Mouse (Mus musculus) left cerebral cortex, postnatal 14 days (tissue): ENCODE measurements at regions not wholly inside any gene's neighbourhood (a gene's known extent, or its start where the extent isn't known, plus 50 kb on each side); places are given as distances from the start of the nearest gene placed in this dataset.
"Not testable (repeated sequence)": the region's sequence is repeated elsewhere in the genome, so short reads cannot be mapped to it uniquely, and the experiment has no call there.

Experiments used
- DNase-seq, 2 experiments: peaks; one replicate each; pipeline ENCODE4 v3.0.0; 2021 to 2022; ENCODE audit warnings: low spot score in 2 of 2, mixed read lengths in 1 of 2
- intact Hi-C: fragments of 180-260 bp; cut with DNase I; formaldehyde crosslinking; loops from one replicate; pipeline ENCODE4 v1.15.1; 2025

- intact Hi-C loops, result no loop called here
- DNase-seq, result no peak
Observed at GRCm38 (mm10) chr7:73688451-73688850, 51.7 kb upstream of the Fam174b start.

DNA sequence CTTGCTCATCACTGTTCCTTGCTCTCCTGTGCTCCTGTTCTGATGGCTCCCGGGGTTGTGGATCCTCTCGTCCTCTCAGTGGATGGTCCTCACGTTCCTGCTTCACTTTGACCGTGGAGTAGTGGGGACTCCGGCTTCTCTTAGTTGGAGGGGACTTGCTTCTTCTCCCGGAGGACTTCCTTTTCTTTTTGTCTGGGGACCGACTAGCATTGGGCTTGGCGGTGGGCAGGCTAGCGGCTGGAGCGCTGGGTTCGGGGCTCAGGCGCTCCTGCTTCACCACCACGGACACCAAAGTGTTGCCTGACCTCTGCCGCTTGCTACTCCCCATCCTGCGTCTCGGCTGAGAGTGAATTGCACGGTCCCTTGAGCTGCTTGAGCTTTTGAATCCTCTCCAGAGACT lies 53.9 kb upstream of the Fam174b start:
- intact Hi-C loops, DNase-seq: not testable (repeated sequence)

DNA sequence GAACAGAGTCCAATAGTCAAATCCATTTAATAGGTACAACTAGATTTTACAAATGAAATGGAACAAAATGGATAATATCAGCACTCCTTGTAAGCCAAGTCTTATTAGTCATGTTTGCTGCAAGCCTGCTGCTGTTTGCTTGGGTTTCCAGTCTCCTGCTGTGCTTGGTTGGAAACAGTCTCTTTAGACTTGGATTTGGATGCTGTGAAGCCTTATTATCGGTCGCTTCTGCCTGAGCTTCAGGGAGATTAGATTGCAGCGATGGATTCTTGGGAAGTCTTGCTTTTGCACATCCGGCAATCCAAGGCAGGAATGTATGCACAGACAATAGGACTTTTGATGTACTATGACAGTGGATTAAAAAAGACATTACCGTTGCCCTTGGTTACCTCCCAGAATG lies 57.3 kb upstream of the Fam174b start:
- DNase-seq, result no peak
- intact Hi-C loops, result no loop called here

DNA sequence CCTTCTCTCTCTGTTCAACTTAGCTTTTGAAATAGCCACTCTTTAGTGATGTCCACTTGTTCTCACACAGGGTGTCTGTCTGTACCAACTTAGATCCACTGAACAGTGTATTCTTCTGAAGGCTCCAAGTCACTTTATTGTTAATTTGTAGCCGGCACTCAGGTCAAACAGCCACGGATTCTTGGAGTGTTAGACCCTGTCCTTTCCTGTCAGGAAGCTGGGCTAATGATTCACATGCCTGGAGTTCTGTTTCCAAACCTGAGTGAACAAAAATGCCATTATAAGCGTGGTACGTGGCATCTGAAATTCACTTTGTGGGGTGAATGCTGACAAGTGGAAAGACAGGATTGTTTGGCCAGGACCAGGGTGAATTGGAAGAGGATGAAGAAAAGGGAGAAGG lies 69.5 kb upstream of the Fam174b start:
- intact Hi-C loops, result no loop called here
- no peak for DNase-seq

- intact Hi-C loops, result no loop called here
- no peak for DNase-seq
Observed at GRCm38 (mm10) chr7:73668791-73669190, 71.3 kb upstream of the Fam174b start.

DNA sequence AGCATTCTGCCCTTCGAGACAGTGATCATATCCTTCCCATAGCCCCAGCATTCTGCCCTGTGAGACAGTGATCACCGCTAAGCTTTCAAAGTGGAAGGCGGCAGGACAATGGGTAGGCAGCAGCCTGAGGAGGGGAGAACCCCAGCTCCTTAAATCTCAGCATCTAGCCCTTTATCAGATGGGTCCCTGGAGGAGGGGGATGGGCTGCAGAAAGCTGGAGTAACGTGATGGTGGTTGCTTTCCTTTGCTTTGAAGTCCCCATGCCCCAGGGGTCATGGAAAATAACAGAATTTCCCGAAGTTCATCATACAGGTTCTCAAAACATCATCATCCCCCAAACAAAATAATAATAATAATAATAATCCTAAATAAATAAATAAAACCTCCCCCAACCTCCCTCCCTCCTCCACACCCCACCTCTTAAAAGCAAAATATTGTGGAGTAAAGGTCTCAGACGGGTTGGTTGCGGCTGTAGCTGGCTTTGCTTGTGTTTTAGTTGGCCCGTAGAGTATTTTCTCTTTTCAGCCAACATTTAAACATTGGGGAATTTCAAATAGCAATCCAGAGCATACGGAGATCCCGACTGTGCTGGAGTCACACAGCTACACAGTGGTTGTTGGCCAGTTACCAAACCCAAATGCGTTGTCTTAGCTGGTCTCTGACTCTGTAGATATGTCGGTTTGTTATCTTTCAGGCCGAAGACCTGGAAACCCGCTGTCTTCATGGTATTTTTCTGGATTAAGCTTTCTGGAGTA lies 73.0 kb upstream of the Fam174b start:
- no peak for DNase-seq
- intact Hi-C loops, result no loop called here

DNA sequence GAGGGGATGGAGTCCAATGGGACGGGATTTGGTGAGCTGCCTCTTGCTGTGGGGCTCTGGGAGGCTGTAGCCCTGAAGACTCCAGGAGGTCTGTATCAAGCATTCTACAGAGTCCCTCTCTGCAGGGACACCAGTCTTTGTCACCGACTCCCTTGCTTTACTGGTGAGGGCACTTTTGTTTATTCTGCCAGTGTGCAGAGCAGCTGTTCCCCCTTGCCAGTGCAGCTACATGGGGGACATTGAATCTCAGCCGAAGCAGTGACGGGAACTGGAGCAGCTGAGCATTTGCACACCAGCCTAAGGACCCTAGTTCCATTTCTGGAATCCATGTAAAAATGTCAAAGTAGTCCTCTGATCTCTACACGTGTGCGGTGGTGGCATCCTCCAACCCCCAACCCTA lies 75.1 kb upstream of the Fam174b start:
- DNase-seq, result no peak

GRCm38 (mm10) chr7:73662536-73662935 lies 77.6 kb upstream of the Fam174b start:
- intact Hi-C loops, result no loop called here
- no peak for DNase-seq

More for the DNA sequence above, 75.1 kb upstream of the Fam174b start:
- intact Hi-C loops, result no loop called here

GRCm38 (mm10) chr7:73661901-73662300 lies 78.2 kb upstream of the Fam174b start:
- DNase-seq, result no peak
- intact Hi-C loops, result no loop called here

DNA sequence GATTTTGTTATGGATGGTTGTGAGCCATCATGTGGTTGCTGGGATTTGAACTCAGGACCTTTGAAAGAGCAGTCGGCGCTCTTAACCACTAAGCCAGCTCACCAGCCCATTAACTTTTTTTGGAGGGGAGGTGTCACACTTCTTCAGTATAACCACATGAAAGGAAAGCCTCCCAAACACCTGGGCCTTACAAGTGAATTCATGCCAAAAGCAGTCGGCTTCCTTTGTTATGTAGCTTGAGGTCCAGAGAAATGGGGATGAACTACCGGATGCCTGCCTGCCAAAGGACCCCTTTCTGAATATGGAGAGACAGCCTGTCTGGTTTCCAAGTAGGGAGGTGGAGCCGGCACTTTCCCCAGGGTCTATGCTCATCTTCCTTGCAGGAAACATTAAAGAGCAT lies 80.6 kb upstream of the Fam174b start:
- no peak for DNase-seq
- intact Hi-C loops, result loop anchor here (5.0 to 10.0 kb wide), 5 partner anchors 78 to 355 kb away; partner anchors contain the start of gene St8sia2

- DNase-seq, result no peak
- intact Hi-C loops, result loop anchor here (5.0 to 10.0 kb wide), 5 partner anchors 80 to 358 kb away; partner anchors contain the start of gene St8sia2
Observed at GRCm38 (mm10) chr7:73657283-73657682, 82.8 kb upstream of the Fam174b start.

DNA sequence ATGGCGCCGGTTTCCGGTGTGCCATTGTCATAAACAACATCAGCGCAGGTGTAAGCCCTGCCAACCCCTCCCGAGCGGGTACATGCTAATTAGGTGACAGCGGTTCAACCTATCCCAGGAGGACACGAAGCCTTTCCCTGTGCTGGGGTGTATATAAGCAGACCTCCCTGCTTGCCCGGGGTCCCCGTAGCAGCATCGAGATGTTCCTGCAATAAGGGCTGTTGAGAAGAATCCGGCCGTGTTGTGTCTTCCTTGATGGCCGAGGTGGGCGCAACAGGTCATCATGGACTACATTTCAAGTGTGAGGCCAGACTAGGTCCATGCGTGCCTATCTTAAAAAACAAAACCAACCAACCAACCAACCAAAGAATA lies 83.7 kb upstream of the Fam174b start:
- not testable (repeated sequence) for DNase-seq
- intact Hi-C loops, result loop anchor here (5.0 to 10.0 kb wide), 5 partner anchors 81 to 358 kb away; partner anchors contain the start of gene St8sia2

DNA sequence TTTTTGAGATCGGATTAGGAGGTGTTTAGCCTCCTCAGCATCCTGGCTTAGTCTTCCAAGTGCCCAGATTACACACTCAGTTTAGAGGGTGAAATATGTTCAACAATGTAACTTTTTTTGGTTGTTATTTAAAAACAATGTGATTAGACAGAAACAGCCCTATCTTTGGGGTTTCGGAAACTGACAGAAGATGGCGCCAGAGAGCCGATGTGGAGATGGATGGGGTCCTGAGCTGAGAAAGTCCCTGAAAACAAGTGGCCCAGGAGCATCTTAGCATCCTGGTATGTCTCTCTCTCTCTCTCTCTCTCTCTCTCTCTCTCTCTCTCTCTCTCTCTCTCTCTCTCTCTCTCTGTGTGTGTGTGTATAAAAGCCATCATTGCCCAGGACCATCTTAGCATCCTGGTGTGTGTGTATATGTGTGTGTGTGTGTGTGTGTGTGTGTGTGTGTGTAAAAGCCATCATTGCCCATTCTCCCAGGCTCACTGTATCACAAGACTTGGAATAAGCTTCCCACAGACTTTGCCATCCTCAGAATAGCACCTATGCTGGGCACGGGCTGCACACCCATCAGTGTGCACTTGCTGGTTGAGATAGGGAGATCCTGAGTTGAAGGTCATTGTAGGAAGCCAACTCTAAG lies 84.2 kb upstream of the Fam174b start:
- intact Hi-C loops, result loop anchor here (2.0 to 10.0 kb wide), 6 partner anchors 81 to 699 kb away; partner anchors contain the start of gene St8sia2
- peak; percentile 69 to 81 for DNase-seq

GRCm38 (mm10) chr7:73654193-73654871 lies 85.8 kb upstream of the Fam174b start:
- DNase-seq, result peak; percentile 68 to 77
- intact Hi-C loops, result loop anchor here (2.0 to 10.0 kb wide), 2 partner anchors 360 to 700 kb away; partner anchors contain the start of gene St8sia2

DNA sequence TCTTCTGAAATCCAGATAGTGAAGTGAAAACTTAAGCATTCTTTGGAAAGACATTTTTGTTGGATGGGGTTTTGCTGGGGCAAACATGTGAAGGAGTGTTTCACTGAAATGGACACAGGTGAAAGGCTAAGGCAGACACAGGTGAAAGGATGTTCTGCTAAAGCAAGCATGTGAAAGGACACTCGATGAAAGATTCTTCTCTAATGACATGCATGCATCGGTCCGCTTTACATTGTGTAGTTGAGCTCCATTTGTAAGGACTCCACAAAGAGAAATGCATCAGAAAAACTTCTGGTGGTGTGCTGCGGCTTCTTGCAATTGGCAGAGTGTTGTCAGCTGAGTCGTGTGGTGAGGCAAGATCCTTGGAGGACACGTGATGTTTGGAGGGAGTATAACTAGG lies 89.2 kb upstream of the Fam174b start:
- DNase-seq, result no peak
- intact Hi-C loops, result loop anchor here (10.0 kb wide), 1 partner anchor 364 kb away; the partner anchor contains the start of gene St8sia2

DNA sequence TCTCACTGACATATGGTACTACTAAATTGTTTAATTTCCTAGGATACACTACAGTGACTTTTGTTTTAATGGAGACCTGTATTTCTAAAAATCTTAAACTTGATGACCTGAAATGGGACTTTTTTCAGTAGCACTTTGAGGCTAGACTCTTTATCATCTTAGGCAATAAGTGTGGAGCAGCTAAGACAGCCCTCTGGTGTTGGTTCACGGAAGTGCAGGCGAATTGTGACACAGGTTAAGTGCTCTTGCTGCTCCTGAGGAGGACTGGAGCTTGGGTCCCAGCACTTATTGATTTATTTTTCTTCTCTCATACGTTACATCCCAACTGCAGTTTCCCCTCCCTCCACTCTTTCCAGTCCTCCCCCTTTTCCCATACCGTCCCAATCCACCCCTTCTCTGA lies 92.1 kb upstream of the Fam174b start:
- peak; percentile 87 to 88 for DNase-seq
- intact Hi-C loops, result loop anchor here (10.0 kb wide), 1 partner anchor 1243 kb away; no protein-coding TSS in a partner anchor

DNA sequence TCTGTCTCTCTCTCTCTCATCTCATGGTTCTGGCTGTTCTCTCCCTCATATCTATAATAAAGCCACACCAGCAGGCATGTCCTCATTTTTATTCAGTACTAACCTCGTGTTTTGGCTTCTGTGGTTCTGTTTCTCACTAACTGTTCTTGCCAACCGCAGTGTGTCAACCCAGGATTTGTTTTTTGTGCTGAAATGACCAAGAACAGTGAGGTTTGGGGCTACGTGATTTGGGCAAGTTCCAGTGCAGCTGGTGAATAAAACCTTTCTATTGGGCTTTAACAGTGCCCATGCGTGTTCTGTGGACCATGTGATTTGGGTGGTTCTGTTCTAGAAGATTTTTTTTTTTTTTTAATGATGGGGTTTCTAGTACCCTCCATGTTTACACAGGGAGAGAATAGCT lies 93.0 kb upstream of the Fam174b start:
- intact Hi-C loops, result loop anchor here (10.0 kb wide), 1 partner anchor 1242 kb away; no protein-coding TSS in a partner anchor
- peak; percentile 49 to 83 for DNase-seq

GRCm38 (mm10) chr7:73646711-73647110 lies 93.4 kb upstream of the Fam174b start:
- no peak for DNase-seq
- intact Hi-C loops, result loop anchor here (10.0 kb wide), 1 partner anchor 1242 kb away; no protein-coding TSS in a partner anchor

GRCm38 (mm10) chr7:73644362-73644904 lies 95.7 kb upstream of the Fam174b start:
- no peak for DNase-seq
- intact Hi-C loops, result loop anchor here (10.0 kb wide), 1 partner anchor 1240 kb away; no protein-coding TSS in a partner anchor

DNA sequence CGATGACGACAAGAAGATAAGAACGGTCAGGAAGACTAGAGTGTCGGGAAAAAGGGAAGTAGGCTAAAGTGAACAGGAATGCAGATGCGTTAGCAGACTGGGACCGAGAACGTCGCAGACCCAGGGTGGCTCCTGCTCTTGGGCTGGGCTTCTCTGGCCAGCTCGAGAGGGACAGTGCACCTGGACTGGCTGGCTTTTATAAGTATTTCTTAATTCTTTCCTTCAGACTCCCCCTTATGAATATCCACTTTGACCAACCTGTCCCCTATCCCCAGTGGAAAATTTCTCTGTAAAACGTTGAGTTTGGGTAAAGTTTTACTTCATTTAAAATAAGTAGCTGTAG lies 96.1 kb upstream of the Fam174b start:
- intact Hi-C loops, result loop anchor here (10.0 kb wide), 1 partner anchor 1239 kb away; no protein-coding TSS in a partner anchor
- no peak for DNase-seq
